Mouse (Mus musculus): Measurements from ENCODE around the gene Fras1. TPM values are rescaled to one million over a fixed set of nuclear protein-coding genes. Genes with fewer than 3 reads are reported as not detected.

Fras1 gene
- polyA plus RNA-seq, 1 experiment from 2014 or later, result 8.6 TPM

DNA sequence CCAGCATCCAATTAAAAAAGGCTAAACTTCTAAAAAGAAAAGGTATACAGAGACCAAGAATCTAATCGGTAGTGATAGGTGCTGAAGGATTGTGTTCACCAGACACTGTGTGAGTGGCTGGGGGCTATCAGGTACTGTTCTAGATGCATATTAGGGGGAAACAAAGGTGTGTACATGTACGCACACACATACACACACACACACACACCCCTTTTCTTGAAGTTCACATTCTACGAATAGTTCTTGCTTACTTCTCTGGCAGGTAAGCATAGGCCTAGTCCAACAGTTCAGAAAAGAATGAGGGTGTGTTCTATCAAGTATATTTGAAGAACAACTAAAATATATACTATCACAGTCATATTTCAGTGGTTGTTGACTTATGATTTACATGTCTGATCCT is 348.9 kb downstream of the Fras1 start:
- no peaks in the 10 kb centered on the region for H3K4me1 ChIP-seq (ENCODE audit: control insufficient read depth, insufficient read depth, low read length)
- no peaks in the 10 kb centered on the region for H3K36me3 ChIP-seq (ENCODE audit: control insufficient read depth, insufficient read depth, low read length)
- no peak for ATAC-seq (ENCODE audit: low read depth)
- no peak overlapping the region for H3K27ac ChIP-seq (ENCODE audit: low read depth, low read length)
- WGBS, result 74% methylated on average over 3 of the region's 3 CpGs
- H3K9ac ChIP-seq (replicated peaks; ENCODE audit: low read depth, low read length), result no peak overlapping the region
- no peak overlapping the region for H3K4me3 ChIP-seq (ENCODE audit: low read depth, low read length)
- H3K9me3 ChIP-seq (ENCODE audit: control insufficient read depth, low read length), result no peaks in the 10 kb centered on the region
- H3K27me3 ChIP-seq (ENCODE audit: control insufficient read depth, insufficient read depth, low read length), result no peaks in the 10 kb centered on the region
- H3K4me2 ChIP-seq (ENCODE audit: low read depth, low read length), result no peak overlapping the region

DNA sequence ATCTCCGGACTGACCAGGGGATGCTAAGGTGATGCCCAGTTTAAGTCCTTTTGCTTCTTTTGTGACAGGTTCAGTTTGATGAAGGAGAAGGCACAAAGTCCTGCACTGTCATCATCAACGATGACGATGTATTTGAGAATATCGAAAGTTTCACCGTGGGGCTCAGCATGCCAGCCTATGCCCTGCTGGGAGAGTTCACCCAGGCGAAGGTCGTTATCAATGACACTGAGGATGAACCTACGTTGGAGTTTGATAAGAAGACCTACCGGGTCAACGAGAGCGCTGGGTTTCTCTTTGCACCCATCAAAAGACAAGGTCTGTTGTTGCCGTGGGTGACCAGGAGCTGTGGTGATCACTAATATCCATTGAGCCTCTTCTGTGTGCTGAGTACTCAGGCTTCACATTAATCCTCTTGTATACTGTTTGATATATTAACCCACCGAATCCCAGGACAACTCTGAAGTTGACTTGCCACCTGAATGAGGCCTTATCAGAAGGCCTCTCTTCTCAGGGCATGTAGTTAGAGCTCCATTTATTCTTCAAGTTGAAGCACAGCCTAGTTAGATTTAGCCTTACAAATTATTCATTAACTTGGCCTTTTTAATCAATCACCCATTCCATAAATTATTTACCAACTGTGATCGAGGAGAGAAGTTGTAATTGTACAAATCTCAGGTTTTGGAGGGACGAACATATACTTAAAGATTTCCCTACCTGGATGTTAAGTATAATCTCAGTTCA is 365.6 kb downstream of the Fras1 start:
- Histone ChIP-seq H3K9me3 (ENCODE audit: control insufficient read depth, low read length) (no peaks in the 10 kb centered on the region), H3K27me3 (ENCODE audit: control insufficient read depth, insufficient read depth, low read length) (no peaks in the 10 kb centered on the region)
- ATAC-seq (ENCODE audit: low read depth), result no peak

DNA sequence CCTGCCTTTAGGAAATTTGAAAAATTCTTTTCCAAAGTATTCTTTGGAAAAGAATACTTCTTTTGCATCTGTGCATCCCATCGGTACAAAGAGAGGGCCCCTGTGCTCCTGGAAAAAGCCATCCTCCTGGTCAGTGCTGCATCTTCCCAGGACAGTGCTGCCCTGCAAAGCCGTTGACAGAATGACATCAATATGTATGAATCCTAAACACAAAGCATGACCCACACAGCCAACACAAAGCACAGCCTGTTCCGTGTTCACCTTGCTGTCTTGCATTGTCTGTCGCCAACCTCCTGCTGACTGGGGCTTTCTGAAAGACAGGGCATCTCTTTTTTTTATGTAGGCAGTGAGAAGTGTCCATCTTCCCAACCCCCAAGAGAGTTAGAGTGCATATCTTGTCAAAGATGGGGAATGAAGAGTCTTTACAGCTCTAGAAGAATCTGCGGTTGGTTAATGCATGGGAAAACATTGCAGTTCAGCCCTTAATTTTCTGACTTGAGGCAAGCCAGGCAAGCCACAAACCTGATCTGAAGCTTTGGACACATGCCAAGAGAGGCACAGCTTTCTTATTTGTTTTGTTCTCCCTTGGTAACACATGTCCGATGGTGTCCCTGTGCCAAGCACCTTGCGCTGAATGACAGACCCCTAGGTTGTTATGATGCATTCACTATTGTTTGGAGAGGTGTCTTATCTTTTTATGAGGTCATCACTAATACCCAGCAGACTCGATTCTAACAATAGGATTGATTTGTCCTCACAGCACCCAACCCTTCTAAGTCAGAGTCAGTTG is 373.6 kb downstream of the Fras1 start:
- no peaks in the 10 kb centered on the region for H3K36me3 ChIP-seq (ENCODE audit: control insufficient read depth, insufficient read depth, low read length)
- H3K27me3 ChIP-seq (ENCODE audit: control insufficient read depth, insufficient read depth, low read length), result no peaks in the 10 kb centered on the region
- H3K9ac ChIP-seq (replicated peaks; ENCODE audit: low read depth, low read length), result no peak overlapping the region
- no peak; the same call in 1 of the 2 replicates for ATAC-seq (ENCODE audit: low read depth)
- no peak overlapping the region for H3K4me2 ChIP-seq (ENCODE audit: low read depth, low read length)
- no peak overlapping the region for H3K4me3 ChIP-seq (ENCODE audit: low read depth, low read length)
- H3K27ac ChIP-seq (ENCODE audit: low read depth, low read length), result no peak overlapping the region
- 0 out of 2 replicates have a peak, but pooled peaks cover 3% of the 10 kb centered on the region for H3K4me1 ChIP-seq (ENCODE audit: control insufficient read depth, insufficient read depth, low read length)
- no peaks in the 10 kb centered on the region for H3K9me3 ChIP-seq (ENCODE audit: control insufficient read depth, low read length)
- 47% methylated on average over 8 of the region's 8 CpGs for WGBS

More for the DNA sequence above, 365.6 kb downstream of the Fras1 start:
- Histone ChIP-seq H3K4me2 (ENCODE audit: low read depth, low read length) (no peak overlapping the region), H3K4me3 (ENCODE audit: low read depth, low read length) (no peak overlapping the region), H3K36me3 (ENCODE audit: control insufficient read depth, insufficient read depth, low read length) (no peaks in the 10 kb centered on the region), H3K4me1 (ENCODE audit: control insufficient read depth, insufficient read depth, low read length) (no peaks in the 10 kb centered on the region), H3K27ac (ENCODE audit: low read depth, low read length) (no peak overlapping the region), H3K9ac (replicated peaks; ENCODE audit: low read depth, low read length) (no peak overlapping the region)
- 91% methylated on average over 15 of the region's 15 CpGs for WGBS

DNA sequence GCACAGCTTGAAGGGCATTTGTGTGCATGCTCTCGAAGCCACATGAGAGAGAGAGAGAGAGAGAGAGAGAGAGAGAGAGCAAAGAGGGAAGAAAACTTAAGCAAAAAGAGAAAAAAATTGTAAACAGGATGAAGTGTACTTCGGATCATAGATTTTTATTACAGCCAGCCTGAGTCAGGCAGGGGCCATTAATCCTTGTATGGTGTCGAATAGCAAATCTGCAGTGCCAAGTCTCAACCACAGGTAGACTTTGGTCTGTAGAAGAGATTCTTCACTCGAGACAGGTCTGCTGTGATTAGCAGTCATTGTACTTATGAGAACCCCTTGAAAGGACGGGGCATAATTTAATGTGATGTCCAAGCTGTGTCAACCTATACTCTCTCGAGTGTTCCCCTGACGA is 383.9 kb downstream of the Fras1 start:
- Histone ChIP-seq H3K4me3 (ENCODE audit: low read depth, low read length) (no peak overlapping the region), H3K4me2 (ENCODE audit: low read depth, low read length) (no peak overlapping the region), H3K9me3 (ENCODE audit: control insufficient read depth, low read length) (no peaks in the 10 kb centered on the region), H3K4me1 (ENCODE audit: control insufficient read depth, insufficient read depth, low read length) (no peaks in the 10 kb centered on the region), H3K27me3 (ENCODE audit: control insufficient read depth, insufficient read depth, low read length) (no peaks in the 10 kb centered on the region), H3K36me3 (ENCODE audit: control insufficient read depth, insufficient read depth, low read length) (no peaks in the 10 kb centered on the region), H3K27ac (ENCODE audit: low read depth, low read length) (no peak overlapping the region), H3K9ac (replicated peaks; ENCODE audit: low read depth, low read length) (no peak overlapping the region)
- ATAC-seq (ENCODE audit: low read depth), result no peak
- WGBS, result 74% methylated on average over 7 of the region's 7 CpGs

DNA sequence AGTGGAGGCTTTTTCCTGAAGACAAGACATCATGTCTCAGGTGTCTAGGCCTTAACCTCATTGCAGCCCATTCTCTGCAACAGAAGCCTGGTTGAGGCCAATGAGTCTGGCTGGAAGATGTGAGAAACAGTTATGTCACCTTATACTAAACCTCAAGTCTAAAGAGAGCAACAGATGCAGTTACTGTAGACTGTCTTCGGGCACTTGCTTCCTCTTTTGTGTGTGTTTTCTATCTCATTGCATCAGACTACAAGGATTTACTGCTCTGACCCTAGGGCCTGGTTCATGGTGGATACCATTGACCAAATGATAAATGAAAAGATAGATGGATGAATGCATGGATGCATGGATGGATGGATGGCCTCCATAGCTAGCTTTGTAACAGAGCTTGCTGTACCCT is 388.3 kb downstream of the Fras1 start:
- no peaks in the 10 kb centered on the region for H3K9me3 ChIP-seq (ENCODE audit: control insufficient read depth, low read length)
- no peaks in the 10 kb centered on the region for H3K36me3 ChIP-seq (ENCODE audit: control insufficient read depth, insufficient read depth, low read length)
- no peak for ATAC-seq (ENCODE audit: low read depth)
- no peaks in the 10 kb centered on the region for H3K4me1 ChIP-seq (ENCODE audit: control insufficient read depth, insufficient read depth, low read length)
- no peak overlapping the region for H3K4me3 ChIP-seq (ENCODE audit: low read depth, low read length)
- 86% methylated on average over 1 of the region's 1 CpGs for WGBS
- H3K27me3 ChIP-seq (ENCODE audit: control insufficient read depth, insufficient read depth, low read length), result no peaks in the 10 kb centered on the region
- no peak overlapping the region for H3K4me2 ChIP-seq (ENCODE audit: low read depth, low read length)
- no peak overlapping the region for H3K27ac ChIP-seq (ENCODE audit: low read depth, low read length)
- no peak overlapping the region for H3K9ac ChIP-seq (replicated peaks; ENCODE audit: low read depth, low read length)

DNA sequence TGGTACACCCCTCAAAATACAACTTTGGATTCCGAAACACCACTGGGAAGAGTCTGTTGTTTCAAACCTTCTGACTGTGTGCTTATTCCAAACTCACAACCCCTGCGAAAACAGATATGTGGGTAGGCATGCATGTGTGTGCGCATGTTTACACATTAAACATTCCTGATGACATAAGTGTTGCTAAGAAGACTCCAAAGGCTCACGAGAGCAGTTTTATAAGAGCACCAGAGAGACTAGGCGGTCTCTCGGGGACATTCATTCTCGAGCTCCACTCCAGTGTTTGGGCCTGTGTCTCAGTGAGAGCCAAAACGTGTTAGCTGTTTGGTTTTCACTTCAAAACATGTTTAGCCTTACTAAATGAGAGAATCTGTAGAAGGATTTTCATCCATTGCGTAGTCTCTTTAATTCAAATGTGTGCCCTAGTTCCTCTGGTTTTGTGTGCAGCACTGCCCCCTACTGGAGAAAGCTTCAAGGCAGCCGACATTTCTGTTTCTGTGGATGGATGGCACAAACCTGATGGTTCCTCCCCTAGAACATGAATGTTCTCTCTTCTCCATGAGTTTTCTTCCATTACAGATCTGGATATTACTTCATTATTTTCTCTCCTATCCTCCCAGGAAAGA is 395.2 kb downstream of the Fras1 start:
- Histone ChIP-seq H3K36me3 (ENCODE audit: control insufficient read depth, insufficient read depth, low read length) (no peaks in the 10 kb centered on the region), H3K9ac (replicated peaks; ENCODE audit: low read depth, low read length) (no peak overlapping the region), H3K9me3 (ENCODE audit: control insufficient read depth, low read length) (no peaks in the 10 kb centered on the region), H3K27me3 (ENCODE audit: control insufficient read depth, insufficient read depth, low read length) (no peaks in the 10 kb centered on the region), H3K4me1 (ENCODE audit: control insufficient read depth, insufficient read depth, low read length) (no peaks in the 10 kb centered on the region), H3K4me3 (ENCODE audit: low read depth, low read length) (no peak overlapping the region), H3K27ac (ENCODE audit: low read depth, low read length) (no peak overlapping the region), H3K4me2 (ENCODE audit: low read depth, low read length) (no peak overlapping the region)
- WGBS, result 62% methylated on average over 10 of the region's 10 CpGs
- peak; percentile 58; the same call in 1 of the 2 replicates for ATAC-seq (ENCODE audit: low read depth)

DNA sequence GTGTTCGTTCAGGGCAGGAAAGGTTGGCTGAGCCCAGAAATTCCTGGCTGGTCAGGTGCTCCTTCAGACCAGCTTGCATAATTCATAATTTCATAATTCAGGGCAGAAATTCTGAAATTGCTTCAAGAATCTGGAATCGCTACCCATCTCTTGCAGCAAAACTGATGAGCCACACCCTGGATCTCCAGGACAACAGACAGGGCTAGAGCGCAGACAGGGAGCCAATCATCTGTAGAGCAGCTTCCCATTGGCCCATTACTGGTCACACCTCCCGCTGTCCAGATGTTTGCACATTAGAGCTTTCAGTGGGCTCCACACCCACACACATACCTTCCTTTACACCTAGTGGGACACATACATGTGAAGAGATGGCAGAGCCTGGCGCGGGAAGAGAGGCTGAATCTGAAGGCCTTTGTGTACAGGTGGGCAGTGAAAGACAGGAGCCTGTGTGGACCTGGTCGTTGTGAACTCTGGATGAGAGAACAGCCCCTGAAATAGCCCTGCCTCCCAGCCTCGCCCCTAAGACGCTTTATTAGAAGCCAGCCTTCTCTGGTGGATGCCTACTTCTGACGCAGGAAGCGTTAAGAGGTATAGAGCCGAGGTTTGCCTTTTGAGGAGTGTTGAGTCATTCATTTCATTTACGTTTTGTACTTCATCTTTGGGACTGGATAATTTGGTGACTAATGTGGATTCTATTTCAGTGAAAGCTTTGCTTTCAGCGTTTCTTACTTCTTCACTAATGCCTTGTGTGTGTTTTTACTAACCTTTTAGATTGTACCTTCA is 409.9 kb downstream of the Fras1 start:
- Histone ChIP-seq H3K27me3 (ENCODE audit: control insufficient read depth, insufficient read depth, low read length) (no peaks in the 10 kb centered on the region), H3K4me2 (ENCODE audit: low read depth, low read length) (no peak overlapping the region), H3K36me3 (ENCODE audit: control insufficient read depth, insufficient read depth, low read length) (no peaks in the 10 kb centered on the region), H3K4me3 (ENCODE audit: low read depth, low read length) (no peak overlapping the region), H3K4me1 (ENCODE audit: control insufficient read depth, insufficient read depth, low read length) (no peaks in the 10 kb centered on the region), H3K27ac (ENCODE audit: low read depth, low read length) (no peak overlapping the region), H3K9ac (replicated peaks; ENCODE audit: low read depth, low read length) (no peak overlapping the region), H3K9me3 (ENCODE audit: control insufficient read depth, low read length) (no peaks in the 10 kb centered on the region)
- no peak for ATAC-seq (ENCODE audit: low read depth)
- WGBS, result 83% methylated on average over 14 of the region's 14 CpGs

DNA sequence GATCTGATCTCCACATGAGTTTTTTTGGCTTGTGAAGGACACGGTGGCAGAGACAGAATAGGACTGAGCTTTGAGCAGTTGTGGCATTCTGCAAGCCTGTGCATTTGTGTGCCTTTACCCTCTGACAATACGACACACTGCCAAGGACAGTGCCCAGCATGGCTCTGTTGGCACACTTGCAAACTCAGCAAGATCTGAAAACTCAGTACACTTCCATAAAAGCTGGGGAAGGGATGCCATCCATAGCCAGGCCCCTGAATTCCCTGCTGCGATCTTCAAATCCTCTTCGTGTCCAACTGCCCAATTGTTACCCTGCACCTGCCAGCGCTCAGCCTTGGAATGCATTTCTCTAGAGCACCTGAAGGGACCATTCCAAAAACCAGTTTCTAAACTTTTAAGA is 411.3 kb downstream of the Fras1 start:
- no peaks in the 10 kb centered on the region for H3K27me3 ChIP-seq (ENCODE audit: control insufficient read depth, insufficient read depth, low read length)
- H3K4me2 ChIP-seq (ENCODE audit: low read depth, low read length), result no peak overlapping the region
- H3K4me1 ChIP-seq (ENCODE audit: control insufficient read depth, insufficient read depth, low read length), result no peaks in the 10 kb centered on the region
- no peaks in the 10 kb centered on the region for H3K36me3 ChIP-seq (ENCODE audit: control insufficient read depth, insufficient read depth, low read length)
- WGBS, result 93% methylated on average over 5 of the region's 5 CpGs
- H3K9ac ChIP-seq (replicated peaks; ENCODE audit: low read depth, low read length), result no peak overlapping the region
- ATAC-seq (ENCODE audit: low read depth), result no peak
- no peaks in the 10 kb centered on the region for H3K9me3 ChIP-seq (ENCODE audit: control insufficient read depth, low read length)
- no peak overlapping the region for H3K4me3 ChIP-seq (ENCODE audit: low read depth, low read length)
- no peak overlapping the region for H3K27ac ChIP-seq (ENCODE audit: low read depth, low read length)
